16 mouse cellular contexts compared by ENCODE assay signal in the genomic region with DNA sequence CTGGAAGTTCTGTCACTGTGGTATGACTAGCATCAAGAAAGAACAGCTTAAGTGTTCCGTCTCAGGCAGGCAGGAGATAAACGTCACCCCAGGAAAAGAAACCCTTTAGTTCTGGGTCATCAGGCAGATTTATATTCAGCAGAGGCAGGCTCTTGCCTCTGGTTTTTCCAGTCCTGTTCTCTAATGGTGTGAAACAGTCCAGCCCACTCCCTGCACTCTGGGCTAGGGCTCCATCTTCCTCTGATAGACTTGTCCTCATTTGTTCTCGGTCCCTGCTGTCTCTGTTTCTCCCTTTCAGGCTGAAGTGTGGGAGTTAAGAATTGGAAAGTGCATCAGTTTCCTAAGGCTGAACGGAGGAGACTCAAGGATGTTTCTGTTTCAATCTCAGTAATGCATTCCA.
A peak's percentile ranks its signal among the peaks of the same experiment; 100 is the strongest.
DNase-seq lines count a peak whose midpoint lies in the region; ATAC-seq and TF ChIP-seq lines count a peak whose summit lies in the region.
"Had no signal": no experiment of that assay in that cellular context is flagged by ENCODE, and none has a peak within 500 bp of the region (broad histone marks: within the 10 kb centered on the region; RNA-seq: fewer than 3 reads in every experiment).

No protein-coding gene starts in this region.

- no peak overlapping the region for H3K4me3 ChIP-seq in stomach, embryonic 14.5 days (ENCODE audit: low read depth, low read length)
- no peak overlapping the region for H3K4me3 ChIP-seq in stomach, postnatal 0 days (ENCODE audit: low read depth, low read length)
- no peak overlapping the region for H3K4me3 ChIP-seq in lung, postnatal 0 days (ENCODE audit: low read depth, low read length)
- H3K4me3 ChIP-seq: forebrain, embryonic 13.5 days; limb, embryonic 15.5 days; midbrain, embryonic 15.5 days; stomach, embryonic 15.5 days had no signal

- TF ChIP-seq EP300 in stomach, postnatal 0 days (optimal IDR thresholded peaks at IDR 0.05), result no peak
- no peak for TF ChIP-seq EP300 in lung, postnatal 0 days (IDR thresholded peaks at IDR 0.05)

- DNase-seq in kidney, adult 11 months, result peak; percentile 5
- no peak for DNase-seq in kidney, postnatal 36 days
- DNase-seq in stomach, postnatal 0 days (ENCODE audit: low spot score), result no peak
- peak; percentile 44 to 56 for DNase-seq in left cerebral cortex, postnatal 14 days (ENCODE audit: low spot score in 2 of 2)
- no peak for DNase-seq in ovary, adult 18-20 months (ENCODE audit: low spot score)
- no peak for DNase-seq in lung, postnatal 0 days (ENCODE audit: low spot score)
- DNase-seq: adrenal gland, postnatal 25 days; cerebellum, adult 9-11 months; gastrocnemius, postnatal 14 days; heart, postnatal 14 days had no signal

- no peak for ATAC-seq in stomach, embryonic 14.5 days (ENCODE audit: insufficient number of reproducible peaks, insufficient read depth, low FRiP score, low read depth)
- ATAC-seq in stomach, postnatal 0 days (ENCODE audit: low FRiP score, low TSS enrichment), result no peak
- ATAC-seq in lung, postnatal 0 days, result no peak
- ATAC-seq: forebrain, embryonic 13.5 days; midbrain, embryonic 15.5 days; Patski had no signal

- WGBS in stomach, embryonic 14.5 days, result 28% methylated on average over 4 of the region's 4 CpGs
- 39% methylated on average over 4 of the region's 4 CpGs for WGBS in stomach, postnatal 0 days
- whole genome bisulfite sequencing in lung, postnatal 0 days, result 52% methylated on average over 4 of the region's 4 CpGs

- TF ChIP-seq CTCF in stomach, postnatal 0 days (IDR thresholded peaks at IDR 0.05; ENCODE audit: low read depth), result no peak
- TF ChIP-seq CTCF in lung, postnatal 0 days (IDR thresholded peaks at IDR 0.05), result no peak

- intact Hi-C loops in left cerebral cortex, postnatal 14 days (cut with DNase I), result no loop called here

- H3K4me1 ChIP-seq in stomach, embryonic 14.5 days (ENCODE audit: control insufficient read depth, insufficient read depth, low read length), result peaks cover 8% of the 10 kb centered on the region; the same call in 1 of the 2 replicates
- 0 out of 2 replicates have a peak, but pooled peaks cover 3% of the 10 kb centered on the region for H3K4me1 ChIP-seq in stomach, postnatal 0 days (replicated peaks; ENCODE audit: control insufficient read depth, insufficient read depth)
- H3K4me1 ChIP-seq in lung, postnatal 0 days (ENCODE audit: insufficient read depth, low read depth, low read length), result peaks cover 6% of the 10 kb centered on the region; the same call in 1 of the 2 replicates

- 0 out of 2 replicates have a peak overlapping the region, but pooled peaks have one; percentile 7 for H3K9ac ChIP-seq in stomach, embryonic 14.5 days (replicated peaks; ENCODE audit: low read depth, low read length)
- H3K9ac ChIP-seq in stomach, postnatal 0 days (ENCODE audit: low read length), result no peak overlapping the region
- no peak overlapping the region for H3K9ac ChIP-seq in lung, postnatal 0 days (replicated peaks; ENCODE audit: low read depth)
- H3K9ac ChIP-seq: forebrain, embryonic 13.5 days; limb, embryonic 15.5 days; midbrain, embryonic 15.5 days; stomach, embryonic 15.5 days had no signal

- H3K9me3 ChIP-seq in stomach, embryonic 14.5 days (ENCODE audit: control insufficient read depth, low read depth, low read length), result no peaks in the 10 kb centered on the region
- no peaks in the 10 kb centered on the region for H3K9me3 ChIP-seq in stomach, postnatal 0 days (ENCODE audit: control insufficient read depth, low read length)
- H3K9me3 ChIP-seq in lung, postnatal 0 days (ENCODE audit: low read length), result no peaks in the 10 kb centered on the region
- H3K9me3 ChIP-seq: forebrain, embryonic 13.5 days; limb, embryonic 15.5 days; midbrain, embryonic 15.5 days; stomach, embryonic 15.5 days had no signal

- no peak overlapping the region for H3K27ac ChIP-seq in stomach, embryonic 14.5 days (ENCODE audit: low read length)
- H3K27ac ChIP-seq in stomach, postnatal 0 days (replicated peaks), result no peak overlapping the region
- H3K27ac ChIP-seq in lung, postnatal 0 days (ENCODE audit: low read length), result no peak overlapping the region
- H3K27ac ChIP-seq: forebrain, embryonic 13.5 days; limb, embryonic 15.5 days; midbrain, embryonic 15.5 days; stomach, embryonic 15.5 days had no signal

- H3K27me3 ChIP-seq in stomach, embryonic 14.5 days (ENCODE audit: control insufficient read depth, insufficient read depth, low read length), result no peaks in the 10 kb centered on the region
- H3K27me3 ChIP-seq in stomach, postnatal 0 days (ENCODE audit: control insufficient read depth, insufficient read depth, low read length), result no peaks in the 10 kb centered on the region
- no peaks in the 10 kb centered on the region for H3K27me3 ChIP-seq in lung, postnatal 0 days (replicated peaks; ENCODE audit: insufficient read depth, low read length)
- H3K27me3 ChIP-seq: forebrain, embryonic 13.5 days; limb, embryonic 15.5 days; midbrain, embryonic 15.5 days; Patski; stomach, embryonic 15.5 days had no signal

- H3K4me2 ChIP-seq in stomach, embryonic 14.5 days (replicated peaks; ENCODE audit: low read depth, low read length), result no peak overlapping the region
- no peak overlapping the region for H3K4me2 ChIP-seq in stomach, postnatal 0 days (replicated peaks; ENCODE audit: low read depth)
- H3K4me2 ChIP-seq in lung, postnatal 0 days (replicated peaks; ENCODE audit: low read depth, low read length), result no peak overlapping the region
- H3K4me2 ChIP-seq: forebrain, embryonic 13.5 days; limb, embryonic 15.5 days; midbrain, embryonic 15.5 days; stomach, embryonic 15.5 days had no signal

- H3K36me3 ChIP-seq in stomach, embryonic 14.5 days (ENCODE audit: control insufficient read depth, insufficient read depth, low read length), result no peaks in the 10 kb centered on the region
- H3K36me3 ChIP-seq in stomach, postnatal 0 days (ENCODE audit: control insufficient read depth, insufficient read depth, low read length), result no peaks in the 10 kb centered on the region
- no peaks in the 10 kb centered on the region for H3K36me3 ChIP-seq in lung, postnatal 0 days (ENCODE audit: insufficient read depth, low read length)
- H3K36me3 ChIP-seq: limb, embryonic 15.5 days; midbrain, embryonic 15.5 days; stomach, embryonic 15.5 days had no signal

Comparison
In these comparisons a context has a peak if more than half of its experiments do, and no peak if none do; other contexts are left out.
1. DNase-seq: peak in kidney, adult 11 months (single experiment) and left cerebral cortex, postnatal 14 days (2 of 2); none in kidney, postnatal 36 days (0 of 2), stomach, postnatal 0 days (single experiment), ovary, adult 18-20 months (single experiment) and lung, postnatal 0 days (single experiment).